Mouse (Mus musculus) CH12.LX (cell line): ENCODE measurements around the gene D630003M21Rik. TPM values are rescaled to one million over a fixed set of nuclear protein-coding genes. Genes with fewer than 3 reads are reported as not detected.

Source experiments
- DNase-seq: peaks from one replicate; pipeline ENCODE4 v3.0.0-alpha.2; 2013; ENCODE audit errors: extremely low read depth
- H3K27ac ChIP-seq: 2 replicates; pipeline ENCODE4 v1.5.1; 2012; ENCODE audit warnings: low read depth, mild to moderate bottlenecking, control low read depth, moderate library complexity; ENCODE audit not compliant: insufficient read depth
- H3K27me3 ChIP-seq: replicated peaks from 2 replicates; pipeline ENCODE3; 2012; ENCODE audit warnings: inconsistent platforms
- H3K36me3 ChIP-seq, 2 experiments: replicated peaks in 1 of 2; 2 replicates each; pipeline versions ENCODE3 to v1.6.1; 2012; ENCODE audit warnings: inconsistent platforms in 1 of 2, low read length in 1 of 2, mild to moderate bottlenecking in 1 of 2, mixed read lengths in 1 of 2, moderate library complexity in 1 of 2; ENCODE audit not compliant: control insufficient read depth in 1 of 2, insufficient read depth in 1 of 2
- H3K4me1 ChIP-seq, 2 experiments: 2 replicates each; pipeline ENCODE4 v1.6.1; 2012; ENCODE audit warnings: inconsistent platforms in 1 of 2, moderate library complexity in 1 of 2; ENCODE audit not compliant: insufficient read depth in 2 of 2, control insufficient read depth in 1 of 2
- H3K4me2 ChIP-seq: 2 replicates; pipeline ENCODE4 v1.6.1; 2012; ENCODE audit warnings: low read depth, mild to moderate bottlenecking, control low read depth; ENCODE audit not compliant: poor library complexity, insufficient read depth, severe bottlenecking
- H3K4me3 ChIP-seq, 3 experiments: fragments of 150-350 bp in 1 of 3; sonication (generic) in 1 of 3; replicated peaks in 1 of 3; 2 replicates each; pipeline versions ENCODE3 to v1.5.1; 2011 to 2012; ENCODE audit warnings: low read depth in 2 of 3, low read length in 2 of 3, mild to moderate bottlenecking in 2 of 3, moderate library complexity in 2 of 3, control low read depth in 1 of 3, improper control_type of control experiment in 1 of 3, inconsistent platforms in 1 of 3, mixed read lengths in 1 of 3; ENCODE audit not compliant: poor library complexity in 1 of 3
- H3K79me2 ChIP-seq: replicated peaks from 2 replicates; pipeline ENCODE4 v1.6.1; 2012; ENCODE audit warnings: mild to moderate bottlenecking, moderate library complexity; ENCODE audit not compliant: control insufficient read depth, poor library complexity, insufficient read depth, severe bottlenecking; ENCODE audit errors: extremely low read depth
- H3K9ac ChIP-seq: 2 replicates; pipeline ENCODE4 v1.6.1; 2012; ENCODE audit warnings: low read depth, mild to moderate bottlenecking, control low read depth, moderate library complexity; ENCODE audit not compliant: insufficient read depth
- H3K9me3 ChIP-seq: replicated peaks from 2 replicates; pipeline ENCODE3; 2012; ENCODE audit warnings: low read length, inconsistent platforms, mixed read lengths
- BHLHE40 ChIP-seq: IDR thresholded peaks from 2 replicates; pipeline ENCODE4 v1.6.1; 2011; ENCODE audit warnings: mild to moderate bottlenecking, low read depth, low read length, improper control_type of control experiment
- CHD1 ChIP-seq: IDR thresholded peaks from 2 replicates; pipeline ENCODE4 v1.6.1; 2012; ENCODE audit warnings: low read depth, low read length, improper control_type of control experiment, inconsistent platforms
- CHD2 ChIP-seq: IDR thresholded peaks from 2 replicates; pipeline ENCODE4 v1.6.1; 2011; ENCODE audit warnings: low read length, improper control_type of control experiment
- E2F4 ChIP-seq: IDR thresholded peaks from 2 replicates; pipeline ENCODE4 v1.6.1; 2011; ENCODE audit warnings: low read depth, low read length, improper control_type of control experiment; ENCODE audit not compliant: insufficient replicate concordance
- ELF1 ChIP-seq: IDR thresholded peaks from 2 replicates; pipeline ENCODE4 v1.6.1; 2014; ENCODE audit warnings: low read depth, mild to moderate bottlenecking, inconsistent platforms, low read length, improper control_type of control experiment
- GABPA ChIP-seq: IDR thresholded peaks from 2 replicates; pipeline ENCODE4 v1.6.1; 2012; ENCODE audit warnings: low read depth, low read length, improper control_type of control experiment, inconsistent platforms; ENCODE audit not compliant: insufficient replicate concordance
- HCFC1 ChIP-seq: IDR thresholded peaks from 2 replicates; pipeline ENCODE4 v1.6.1; 2012; ENCODE audit warnings: low read depth, mild to moderate bottlenecking, inconsistent platforms, low read length, improper control_type of control experiment
- JUND ChIP-seq: conservative IDR thresholded peaks from 2 replicates; pipeline ENCODE4 v1.6.1; 2011; ENCODE audit warnings: low read depth, low read length, improper control_type of control experiment
- KAT2A ChIP-seq: IDR thresholded peaks from 2 replicates; pipeline ENCODE4 v1.6.1; 2012; ENCODE audit warnings: low read length, improper control_type of control experiment, inconsistent platforms; ENCODE audit not compliant: insufficient replicate concordance
- MAFK ChIP-seq: IDR thresholded peaks from 2 replicates; pipeline ENCODE4 v1.6.1; 2011; ENCODE audit warnings: low read length, improper control_type of control experiment; ENCODE audit not compliant: insufficient replicate concordance
- MAX ChIP-seq: IDR thresholded peaks from 2 replicates; pipeline ENCODE4 v1.6.1; 2011; ENCODE audit warnings: low read length, improper control_type of control experiment
- MAZ ChIP-seq: IDR thresholded peaks from 2 replicates; pipeline ENCODE4 v1.6.1; 2012; ENCODE audit warnings: low read depth, mild to moderate bottlenecking, inconsistent platforms, low read length, improper control_type of control experiment, moderate library complexity
- MEF2A ChIP-seq: IDR thresholded peaks from 2 replicates; pipeline ENCODE4 v1.6.1; 2014; ENCODE audit warnings: low read depth, mild to moderate bottlenecking, inconsistent platforms, low read length, improper control_type of control experiment, borderline replicate concordance
- MXI1 ChIP-seq: IDR thresholded peaks from 2 replicates; pipeline ENCODE4 v1.6.1; 2011; ENCODE audit warnings: mild to moderate bottlenecking, low read depth, low read length, improper control_type of control experiment
- MYC ChIP-seq: IDR thresholded peaks from 2 replicates; pipeline ENCODE4 v1.6.1; 2011; ENCODE audit warnings: low read depth, mild to moderate bottlenecking, improper control_type of control experiment, low read length
- NELFE ChIP-seq: IDR thresholded peaks from 2 replicates; pipeline ENCODE4 v1.6.1; 2011; ENCODE audit warnings: low read depth, low read length, improper control_type of control experiment
- NRF1 ChIP-seq: IDR thresholded peaks from 2 replicates; pipeline ENCODE4 v1.6.1; 2014; ENCODE audit warnings: low read depth, mild to moderate bottlenecking, inconsistent platforms, low read length, improper control_type of control experiment, moderate library complexity
- PAX5 ChIP-seq: IDR thresholded peaks from 2 replicates; pipeline ENCODE4 v1.6.1; 2012; ENCODE audit warnings: low read length, inconsistent platforms, mixed read lengths
- POLR2A ChIP-seq: IDR thresholded peaks from 2 replicates; pipeline ENCODE4 v1.6.1; 2011; ENCODE audit warnings: low read depth, mild to moderate bottlenecking, improper control_type of control experiment, low read length
- RCOR1 ChIP-seq: conservative IDR thresholded peaks from 2 replicates; pipeline ENCODE4 v1.6.1; 2012; ENCODE audit warnings: low read depth, mild to moderate bottlenecking, inconsistent platforms, low read length, improper control_type of control experiment
- SIN3A ChIP-seq: IDR thresholded peaks from 2 replicates; pipeline ENCODE4 v1.6.1; 2012; ENCODE audit warnings: low read length, improper control_type of control experiment, inconsistent platforms
- TBP ChIP-seq: conservative IDR thresholded peaks from 2 replicates; pipeline ENCODE4 v1.6.1; 2011; ENCODE audit warnings: low read depth, low read length, improper control_type of control experiment
- USF2 ChIP-seq: conservative IDR thresholded peaks from 2 replicates; pipeline ENCODE4 v1.6.1; 2011; ENCODE audit warnings: low read depth, low read length, improper control_type of control experiment
- ZC3H11A ChIP-seq: IDR thresholded peaks from 2 replicates; pipeline ENCODE4 v1.6.1; 2012; ENCODE audit warnings: low read depth, mild to moderate bottlenecking, inconsistent platforms, low read length, improper control_type of control experiment
- ZMIZ1 ChIP-seq: IDR thresholded peaks from 2 replicates; pipeline ENCODE4 v1.6.1; 2012; ENCODE audit warnings: low read depth, mild to moderate bottlenecking, inconsistent platforms, low read length, improper control_type of control experiment
- ZNF384 ChIP-seq: IDR thresholded peaks from 2 replicates; pipeline ENCODE4 v1.6.1; 2012; ENCODE audit warnings: low read depth, low read length, improper control_type of control experiment, inconsistent platforms
- dilution Hi-C: fragments of 300-500 bp; cut with MboI; formaldehyde crosslinking; loops from 2 replicates; pipeline ENCODE4 v1.14.3; 2020; ENCODE audit warnings: low sequenced_read_pairs; ENCODE audit not compliant: extremely low pct_unique_long_range_greater_than_20kb, extremely low pct_ligation_motif_present
- in situ Hi-C: fragments of 300-500 bp; cut with MboI; formaldehyde crosslinking; loops from 3 replicates; pipeline ENCODE4 v1.14.3; 2019; ENCODE audit warnings: low sequenced_read_pairs, low pct_ligation_motif_present, low pct_unique_long_range_greater_than_20kb, mixed read lengths
- polyA plus RNA-seq: library from polyadenylated mRNA; unstranded; fragments of >175 nt; gene quantifications from 2 replicates; pipeline ENCODE4 v1.2.1, GENCODE M21; 2012; ENCODE audit warnings: low read depth; ENCODE audit not compliant: insufficient read length
- total RNA-seq, 2 experiments: library from RNA; depleted of rRNA; stranded (reverse); fragments of 300-350 nt in 1 of 2; fragments of >200 nt in 1 of 2; gene quantifications; 2 replicates each; pipeline ENCODE4 v1.2.3; 2012 to 2014

Gene D630003M21Rik
- total and polyA plus RNA-seq, 3 experiments = 0.23 to 1.4 (median 0.93) TPM

DNA sequence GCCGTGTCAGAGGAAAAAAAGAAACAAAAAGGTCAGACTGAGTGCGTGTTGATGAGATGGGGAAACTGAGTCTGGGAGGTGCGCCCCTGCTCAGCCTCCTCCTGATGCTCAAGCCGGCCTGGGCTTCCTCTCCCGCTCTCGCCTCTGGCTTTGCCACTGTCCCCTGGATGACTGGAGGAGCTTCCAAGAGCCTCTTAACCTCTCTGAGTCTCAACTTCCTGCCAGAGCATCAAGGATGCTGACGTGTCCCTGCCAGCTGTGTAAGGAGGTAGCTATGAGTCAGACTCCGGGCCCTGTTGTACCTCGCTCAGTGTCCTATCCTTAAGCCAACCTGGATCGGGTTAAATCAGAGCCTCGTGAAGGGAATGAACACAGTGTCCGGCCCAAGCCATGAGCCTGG lies 91.3 kb downstream of the D630003M21Rik start:
- Histone ChIP-seq H3K4me1 (peaks cover 0 to 14% of the 10 kb centered on the region in 2 experiments; a peak in 2 of 4 replicates), H3K27me3 (peaks cover 66% of the 10 kb centered on the region), H3K9me3 (no peaks in the 10 kb centered on the region), H3K4me2 (no peak overlapping the region), H3K9ac (no peak overlapping the region), H3K79me2 (no peaks in the 10 kb centered on the region), H3K36me3 (no peaks in the 10 kb centered on the region), H3K27ac (no peak overlapping the region)
- no peak for DNase-seq
- dilution Hi-C loops = no loop called here
- TF ChIP-seq MAFK = no peak
- TF ChIP-seq RCOR1 = no peak
- TF ChIP-seq ZNF384 = no peak
- TF ChIP-seq JUND = no peak
- TF ChIP-seq ZC3H11A = no peak
- TF ChIP-seq, all 38 proteins: peak for 0
- in situ Hi-C loops = no loop called here
- no peak overlapping the region for H3K4me3 ChIP-seq

DNA sequence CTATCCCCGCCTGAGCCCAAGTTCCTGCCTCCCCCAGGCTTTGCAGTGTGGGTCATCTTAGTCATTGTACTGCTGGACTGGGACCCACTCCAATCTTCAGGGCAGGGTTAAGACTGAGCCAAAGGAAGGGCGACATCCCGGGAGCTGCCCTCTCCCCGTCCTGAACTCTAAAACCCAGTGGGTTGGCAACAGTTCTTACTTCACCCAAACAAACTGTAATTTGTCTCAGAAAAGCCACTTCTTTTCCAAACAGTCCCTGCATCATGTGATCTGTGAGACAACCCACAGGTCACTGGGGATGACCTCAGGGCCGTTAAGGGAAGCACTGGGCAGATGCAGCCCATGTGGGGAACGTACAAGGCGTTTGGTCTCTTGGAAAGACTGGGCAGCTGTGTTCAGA lies 92.8 kb downstream of the D630003M21Rik start:
- no peaks in the 10 kb centered on the region for H3K36me3 ChIP-seq
- H3K27ac ChIP-seq = no peak overlapping the region
- dilution Hi-C loops = no loop called here

DNA sequence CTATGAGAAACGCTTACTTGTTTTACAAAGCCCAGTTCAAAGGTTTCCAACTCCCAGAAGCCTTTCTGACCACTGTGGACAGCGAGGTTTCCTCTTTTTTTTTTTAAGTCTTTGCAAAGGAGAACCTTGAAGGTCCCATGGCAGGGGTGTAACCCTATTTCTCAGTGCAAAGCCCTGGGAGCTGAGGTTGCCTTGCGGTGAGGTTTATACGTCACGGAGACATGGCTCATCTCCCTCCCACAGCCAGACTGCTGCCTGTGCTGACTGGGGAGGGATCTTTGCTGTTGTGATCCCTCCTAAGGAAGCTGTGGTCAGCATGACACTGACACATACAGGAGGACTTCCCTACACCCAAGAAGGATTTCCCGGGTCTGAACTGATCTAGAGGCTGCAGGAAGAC lies 96.0 kb downstream of the D630003M21Rik start:
- H3K27me3 ChIP-seq = peaks cover 73% of the 10 kb centered on the region
- dilution Hi-C loops = no loop called here
- H3K36me3 ChIP-seq = no peaks in the 10 kb centered on the region
- no peak overlapping the region for H3K4me2 ChIP-seq
- in situ Hi-C loops = no loop called here
- no peaks in the 10 kb centered on the region for H3K79me2 ChIP-seq
- DNase-seq = no peak
- TF ChIP-seq E2F4 (no peak), ZC3H11A (no peak), GABPA (no peak), RCOR1 (no peak), KAT2A (no peak), NELFE (no peak), USF2 (no peak), POLR2A (no peak), MAFK (no peak), ZNF384 (no peak), HCFC1 (no peak), MEF2A (no peak), ZMIZ1 (no peak), MAX (no peak), MYC (no peak), CHD2 (no peak), BHLHE40 (no peak), MAZ (no peak)
- no peak overlapping the region for H3K9ac ChIP-seq
- H3K9me3 ChIP-seq = no peaks in the 10 kb centered on the region
- H3K4me3 ChIP-seq = no peak overlapping the region
- H3K4me1 ChIP-seq = peaks cover 0 to 14% of the 10 kb centered on the region in 2 experiments; a peak in 2 of 4 replicates
- no peak overlapping the region for H3K27ac ChIP-seq

More for the DNA sequence above, 92.8 kb downstream of the D630003M21Rik start:
- H3K4me2 ChIP-seq = peak overlapping the region; percentile 49; the same call in 1 of the 2 replicates
- no peaks in the 10 kb centered on the region for H3K79me2 ChIP-seq
- H3K4me1 ChIP-seq = peaks cover 0 to 14% of the 10 kb centered on the region in 2 experiments; a peak in 2 of 4 replicates
- DNase-seq = no peak
- H3K27me3 ChIP-seq = peaks cover 66% of the 10 kb centered on the region
- H3K9me3 ChIP-seq = no peaks in the 10 kb centered on the region
- in situ Hi-C loops = no loop called here
- no peak overlapping the region for H3K4me3 ChIP-seq
- H3K9ac ChIP-seq = no peak overlapping the region
- TF ChIP-seq ZMIZ1 (no peak), SIN3A (no peak), MEF2A (no peak), E2F4 (no peak), HCFC1 (no peak), PAX5 (no peak), CHD1 (no peak), NRF1 (no peak), MYC (no peak), MAFK (no peak), TBP (no peak), ELF1 (no peak), MXI1 (no peak)
